Mouse (Mus musculus): ENCODE data around the gene Scube1. TPM values are rescaled to one million over a fixed set of nuclear protein-coding genes. Genes with fewer than 3 reads are reported as not detected.

Scube1 gene
- total and polyA plus RNA-seq, 2 experiments from 2014 or later = 1.9 to 4.3 TPM

- no peaks in the 10 kb centered on the region; the same call in 1 of the 2 replicates for H3K27me3 ChIP-seq (ENCODE audit: control insufficient read depth, insufficient read depth, low read length)
- H3K4me3 ChIP-seq (ENCODE audit: low read depth, low read length) = no peak overlapping the region
- DNase-seq (ENCODE audit: low spot score) (peak; percentile 22), ATAC-seq (ENCODE audit: insufficient read depth, low read depth) (no peak)
- peaks cover 5% of the 10 kb centered on the region; the same call in 1 of the 2 replicates for H3K4me1 ChIP-seq (ENCODE audit: control insufficient read depth, insufficient read depth)
- 49% methylated on average over 14 of the region's 14 CpGs for WGBS
- no peak overlapping the region for H3K27ac ChIP-seq (ENCODE audit: low read depth)
- H3K36me3 ChIP-seq (replicated peaks; ENCODE audit: control insufficient read depth, insufficient read depth, low read length) = no peaks in the 10 kb centered on the region
- H3K9ac ChIP-seq (replicated peaks; ENCODE audit: low read depth, low read length) = no peak overlapping the region
- TF ChIP-seq CTCF (IDR thresholded peaks at IDR 0.05; ENCODE audit: low read depth) (no peak), EP300 (IDR thresholded peaks at IDR 0.05; ENCODE audit: low read depth) (no peak)
- H3K9me3 ChIP-seq (replicated peaks; ENCODE audit: control insufficient read depth, low read length) = no peaks in the 10 kb centered on the region
- H3K4me2 ChIP-seq (ENCODE audit: low read depth, low read length) = no peak overlapping the region
Measured at GRCm38 (mm10) chr15:83696681-83697381, 28.0 kb downstream of the Scube1 start.

- Histone ChIP-seq H3K36me3 (replicated peaks; ENCODE audit: control insufficient read depth, insufficient read depth, low read length) (no peaks in the 10 kb centered on the region), H3K9ac (replicated peaks; ENCODE audit: low read depth, low read length) (no peak overlapping the region), H3K27me3 (ENCODE audit: control insufficient read depth, insufficient read depth, low read length) (no peaks in the 10 kb centered on the region), H3K4me2 (ENCODE audit: low read depth, low read length) (no peak overlapping the region), H3K4me1 (ENCODE audit: control insufficient read depth, insufficient read depth) (peaks cover 18% of the 10 kb centered on the region), H3K9me3 (replicated peaks; ENCODE audit: control insufficient read depth, low read length) (no peaks in the 10 kb centered on the region), H3K27ac (ENCODE audit: low read depth) (no peak overlapping the region), H3K4me3 (ENCODE audit: low read depth, low read length) (no peak overlapping the region)
- WGBS = 58% methylated on average over 11 of the region's 11 CpGs
- ATAC-seq (ENCODE audit: insufficient read depth, low read depth) (no peak), DNase-seq (ENCODE audit: low spot score) (no peak)
- TF ChIP-seq CTCF (IDR thresholded peaks at IDR 0.05; ENCODE audit: low read depth) (no peak), EP300 (IDR thresholded peaks at IDR 0.05; ENCODE audit: low read depth) (no peak)
Measured at GRCm38 (mm10) chr15:83695159-83695558, 29.7 kb downstream of the Scube1 start.

- Histone ChIP-seq H3K27me3 (ENCODE audit: control insufficient read depth, insufficient read depth, low read length) (no peaks in the 10 kb centered on the region), H3K9ac (replicated peaks; ENCODE audit: low read depth, low read length) (no peak overlapping the region), H3K36me3 (replicated peaks; ENCODE audit: control insufficient read depth, insufficient read depth, low read length) (no peaks in the 10 kb centered on the region), H3K9me3 (replicated peaks; ENCODE audit: control insufficient read depth, low read length) (no peaks in the 10 kb centered on the region), H3K4me1 (ENCODE audit: control insufficient read depth, insufficient read depth) (peaks cover 13% of the 10 kb centered on the region), H3K4me2 (ENCODE audit: low read depth, low read length) (no peak overlapping the region), H3K27ac (ENCODE audit: low read depth) (no peak overlapping the region), H3K4me3 (ENCODE audit: low read depth, low read length) (no peak overlapping the region)
- DNase-seq (ENCODE audit: low spot score) (peak; percentile 77), ATAC-seq (ENCODE audit: insufficient read depth, low read depth) (peak; percentile 76)
- TF ChIP-seq EP300 (IDR thresholded peaks at IDR 0.05; ENCODE audit: low read depth) (no peak), CTCF (IDR thresholded peaks at IDR 0.05; ENCODE audit: low read depth) (no peak)
- WGBS = 34% methylated on average over 8 of the region's 8 CpGs
Measured at GRCm38 (mm10) chr15:83691901-83692361, 32.9 kb downstream of the Scube1 start.

- Histone ChIP-seq H3K4me3 (ENCODE audit: low read depth, low read length) (no peak overlapping the region), H3K4me2 (ENCODE audit: low read depth, low read length) (no peak overlapping the region), H3K36me3 (replicated peaks; ENCODE audit: control insufficient read depth, insufficient read depth, low read length) (no peaks in the 10 kb centered on the region), H3K9me3 (replicated peaks; ENCODE audit: control insufficient read depth, low read length) (no peaks in the 10 kb centered on the region), H3K9ac (replicated peaks; ENCODE audit: low read depth, low read length) (no peak overlapping the region), H3K27ac (ENCODE audit: low read depth) (no peak overlapping the region), H3K4me1 (ENCODE audit: control insufficient read depth, insufficient read depth) (peaks cover 13% of the 10 kb centered on the region), H3K27me3 (ENCODE audit: control insufficient read depth, insufficient read depth, low read length) (no peaks in the 10 kb centered on the region)
- ATAC-seq (ENCODE audit: insufficient read depth, low read depth) = no peak
- TF ChIP-seq CTCF (IDR thresholded peaks at IDR 0.05; ENCODE audit: low read depth) = no peak
- TF ChIP-seq EP300 (IDR thresholded peaks at IDR 0.05; ENCODE audit: low read depth) = no peak
- no peak for DNase-seq (ENCODE audit: low spot score)
- WGBS = 77% methylated on average over 12 of the region's 12 CpGs
Measured at GRCm38 (mm10) chr15:83689946-83690345, 34.9 kb downstream of the Scube1 start.

GRCm38 (mm10) chr15:83686601-83687000 is 38.2 kb downstream of the Scube1 start:
- H3K36me3 ChIP-seq (replicated peaks; ENCODE audit: control insufficient read depth, insufficient read depth, low read length) = no peaks in the 10 kb centered on the region
- no peaks in the 10 kb centered on the region for H3K9me3 ChIP-seq (replicated peaks; ENCODE audit: control insufficient read depth, low read length)
- H3K27ac ChIP-seq (ENCODE audit: low read depth) = no peak overlapping the region
- 0 out of 2 replicates have a peak, but pooled peaks cover under 1% of the 10 kb centered on the region for H3K27me3 ChIP-seq (ENCODE audit: control insufficient read depth, insufficient read depth, low read length)
- H3K4me1 ChIP-seq (ENCODE audit: control insufficient read depth, insufficient read depth) = peaks cover 11% of the 10 kb centered on the region
- H3K4me3 ChIP-seq (ENCODE audit: low read depth, low read length) = no peak overlapping the region
- 38% methylated on average over 9 of the region's 9 CpGs for WGBS
- TF ChIP-seq CTCF (IDR thresholded peaks at IDR 0.05; ENCODE audit: low read depth) = no peak
- TF ChIP-seq EP300 (IDR thresholded peaks at IDR 0.05; ENCODE audit: low read depth) = no peak
- DNase-seq (ENCODE audit: low spot score) (no peak), ATAC-seq (ENCODE audit: insufficient read depth, low read depth) (0 out of 2 replicates have a peak, but pooled peaks have one; percentile 19)
- H3K4me2 ChIP-seq (ENCODE audit: low read depth, low read length) = no peak overlapping the region
- no peak overlapping the region for H3K9ac ChIP-seq (replicated peaks; ENCODE audit: low read depth, low read length)
